Mouse (Mus musculus) ES-Bruce4 (cell line): ENCODE measurements around the gene Rps6ka5.

Experiments
- CTCF ChIP-seq: IDR thresholded peaks from one replicate; pipeline ENCODE4 v1.8.1; 2011; ENCODE audit warnings: low read depth, low read length
- EP300 ChIP-seq: IDR thresholded peaks from 2 replicates; pipeline ENCODE4 v1.6.1; 2011; ENCODE audit warnings: low read depth, low read length; ENCODE audit not compliant: insufficient read depth

DNA sequence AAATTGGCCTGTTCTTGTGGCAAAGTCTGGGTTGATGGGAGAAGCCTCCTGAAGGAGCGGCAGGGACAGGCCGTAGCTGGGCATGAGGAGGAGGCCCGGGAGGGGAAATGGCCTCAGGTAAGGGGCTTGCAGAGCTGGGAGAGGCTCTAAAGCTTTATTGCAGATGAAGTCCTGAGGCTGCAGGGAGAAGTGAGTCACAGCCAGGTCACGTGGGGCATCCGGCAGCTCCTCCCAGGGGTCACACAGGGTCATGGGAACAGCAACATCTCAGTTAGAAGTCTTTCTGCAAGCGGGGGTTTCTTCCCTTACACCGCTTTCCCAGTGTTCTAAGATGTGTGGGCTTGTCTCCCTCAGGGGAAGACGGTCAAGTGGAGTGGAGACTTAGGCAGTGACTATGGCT, 197.6 kb downstream of the Rps6ka5 start:
- peak; percentile 92 for TF ChIP-seq EP300
- TF ChIP-seq CTCF = no peak
